Mouse (Mus musculus) C2C12 (cell line): ENCODE measurements around the gene Bloc1s1. TPM values are rescaled to one million over a fixed set of nuclear protein-coding genes. Genes with fewer than 3 reads are reported as not detected.

Source experiments
- H3K27me3 ChIP-seq: one replicate; pipeline ENCODE4 v1.6.1; 2011; ENCODE audit not compliant: control insufficient read depth, insufficient read depth, insufficient read length
- H3K36me3 ChIP-seq: one replicate; pipeline ENCODE4 v1.6.1; 2011; ENCODE audit not compliant: control insufficient read depth, insufficient read depth
- H3K4me3 ChIP-seq: one replicate; pipeline ENCODE4 v1.5.1; 2011; ENCODE audit warnings: mild to moderate bottlenecking, control low read depth; ENCODE audit not compliant: poor library complexity, insufficient read depth, severe bottlenecking
- H3K79me2 ChIP-seq: one replicate; pipeline ENCODE4 v1.6.1; 2011; ENCODE audit not compliant: control insufficient read depth, insufficient read depth
- H3K79me3 ChIP-seq: one replicate; pipeline ENCODE4 v1.6.1; 2011; ENCODE audit warnings: low read depth, control low read depth
- H3ac ChIP-seq: one replicate; pipeline ENCODE3; 2011; ENCODE audit warnings: low read depth; ENCODE audit not compliant: control insufficient read depth, insufficient read length
- CEBPB ChIP-seq: IDR thresholded peaks from one replicate; pipeline ENCODE4 v1.6.1; 2011; ENCODE audit warnings: low read depth, mild to moderate bottlenecking, control low read depth, moderate library complexity
- CTCF ChIP-seq: IDR thresholded peaks from one replicate; pipeline ENCODE4 v1.5.1; 2011; ENCODE audit not compliant: control insufficient read depth, insufficient read depth, insufficient read length
- FOSL1 ChIP-seq: IDR thresholded peaks from one replicate; pipeline ENCODE4 v1.8.0; 2011; ENCODE audit warnings: mild to moderate bottlenecking, low read length; ENCODE audit not compliant: poor library complexity, insufficient read depth, severe bottlenecking
- MAX ChIP-seq: IDR thresholded peaks from one replicate; pipeline ENCODE4 v1.6.1; 2011; ENCODE audit warnings: mild to moderate bottlenecking, control low read depth
- MYOD1 ChIP-seq: IDR thresholded peaks from one replicate; pipeline ENCODE4 v1.6.1; 2011; ENCODE audit warnings: low read depth; ENCODE audit not compliant: control insufficient read depth, insufficient read length
- MYOG ChIP-seq: IDR thresholded peaks from one replicate; pipeline ENCODE4 v1.6.1; 2011; ENCODE audit not compliant: control insufficient read depth, insufficient read length; ENCODE audit errors: extremely low read depth
- USF1 ChIP-seq: IDR thresholded peaks from one replicate; pipeline ENCODE4 v1.6.1; 2011; ENCODE audit warnings: low read depth, mild to moderate bottlenecking, control low read depth, moderate library complexity
- polyA plus RNA-seq: library from polyadenylated mRNA; unstranded; fragments of >200 nt; fragmentation: generic; extraction: Trizol; gene quantifications from one replicate; pipeline ENCODE4 v1.2.1, GENCODE M21; 2012; ENCODE audit warnings: missing spikeins

The Bloc1s1 gene
- polyA plus RNA-seq, 1 experiment = 204 TPM

- peaks cover 76% of the 10 kb centered on the region for H3K36me3 ChIP-seq
- peaks cover 69% of the 10 kb centered on the region for H3K79me2 ChIP-seq
- TF ChIP-seq MYOG (no peak), CTCF (no peak)
- no peaks in the 10 kb centered on the region for H3K27me3 ChIP-seq
- no peak overlapping the region for H3K4me3 ChIP-seq
- peaks cover 51% of the 10 kb centered on the region for H3K79me3 ChIP-seq
- no peak overlapping the region for H3ac ChIP-seq
Observed at GRCm38 (mm10) chr10:128915550-128915949, 8.3 kb downstream of the Bloc1s1 start.

GRCm38 (mm10) chr10:128913696-128914095 lies 10.1 kb downstream of the Bloc1s1 start:
- Histone ChIP-seq H3K36me3 (peaks cover 73% of the 10 kb centered on the region), H3K4me3 (no peak overlapping the region), H3K79me3 (peaks cover 60% of the 10 kb centered on the region), H3K27me3 (no peaks in the 10 kb centered on the region), H3ac (peak overlapping the region; percentile 60), H3K79me2 (peaks cover 80% of the 10 kb centered on the region)
- no peak for TF ChIP-seq MYOD1
- no peak for TF ChIP-seq CTCF

GRCm38 (mm10) chr10:128913219-128913618 lies 10.6 kb downstream of the Bloc1s1 start:
- Histone ChIP-seq H3K36me3 (peaks cover 70% of the 10 kb centered on the region), H3K79me2 (peaks cover 80% of the 10 kb centered on the region), H3K79me3 (peaks cover 60% of the 10 kb centered on the region), H3ac (no peak overlapping the region), H3K27me3 (no peaks in the 10 kb centered on the region), H3K4me3 (no peak overlapping the region)
- TF ChIP-seq CTCF (peak; percentile 73), MAX (peak; percentile 34), MYOG (no peak)

GRCm38 (mm10) chr10:128912791-128913190 lies 11.0 kb downstream of the Bloc1s1 start:
- H3K36me3 ChIP-seq = peaks cover 65% of the 10 kb centered on the region
- H3ac ChIP-seq = peak overlapping the region; percentile 49
- peaks cover 80% of the 10 kb centered on the region for H3K79me2 ChIP-seq
- TF ChIP-seq FOSL1 (no peak), MYOD1 (no peak), MAX (no peak), MYOG (no peak), CEBPB (no peak), CTCF (no peak), USF1 (no peak)
- H3K79me3 ChIP-seq = peaks cover 60% of the 10 kb centered on the region
- no peaks in the 10 kb centered on the region for H3K27me3 ChIP-seq
- no peak overlapping the region for H3K4me3 ChIP-seq

GRCm38 (mm10) chr10:128912268-128912667 lies 11.6 kb downstream of the Bloc1s1 start:
- peaks cover 80% of the 10 kb centered on the region for H3K79me2 ChIP-seq
- TF ChIP-seq CTCF (no peak), USF1 (no peak), FOSL1 (no peak), MYOD1 (no peak), MAX (no peak), CEBPB (no peak), MYOG (no peak)
- peak overlapping the region; percentile 96 for H3K4me3 ChIP-seq
- peaks cover 60% of the 10 kb centered on the region for H3K79me3 ChIP-seq
- peak overlapping the region; percentile 63 for H3ac ChIP-seq
- peaks cover 60% of the 10 kb centered on the region for H3K36me3 ChIP-seq
- no peaks in the 10 kb centered on the region for H3K27me3 ChIP-seq

GRCm38 (mm10) chr10:128911430-128911829 lies 12.4 kb downstream of the Bloc1s1 start:
- Histone ChIP-seq H3K27me3 (no peaks in the 10 kb centered on the region), H3K4me3 (peak overlapping the region; percentile 96), H3K79me3 (peaks cover 60% of the 10 kb centered on the region), H3K36me3 (peaks cover 52% of the 10 kb centered on the region), H3K79me2 (peaks cover 76% of the 10 kb centered on the region), H3ac (peak overlapping the region; percentile 61)
- TF ChIP-seq FOSL1 = no peak
- TF ChIP-seq CEBPB = no peak
- no peak for TF ChIP-seq MYOG
